Mouse (Mus musculus): ENCODE results near the gene Pnck. TPM values are rescaled to one million over a fixed set of nuclear protein-coding genes. Genes with fewer than 3 reads are reported as not detected.
A peak's percentile ranks its signal among the peaks of the same experiment; 100 is the strongest.

The Pnck gene
- polyA plus RNA-seq, 1 experiment from 2014 or later, result 13.1 TPM

- H3K4me2 ChIP-seq (ENCODE audit: low read depth, severe bottlenecking), result no peak overlapping the region
- ATAC-seq (ENCODE audit: insufficient number of reproducible peaks, low FRiP score, low TSS enrichment, low read depth) (no peak), DNase-seq (ENCODE audit: low spot score) (no peak)
- H3K4me3 ChIP-seq (ENCODE audit: low read depth, low read length), result no peak overlapping the region
- H3K9me3 ChIP-seq (ENCODE audit: control insufficient read depth, low read length), result no peaks in the 10 kb centered on the region
- H3K27ac ChIP-seq (replicated peaks; ENCODE audit: low read depth, low read length), result no peak overlapping the region
- no peaks in the 10 kb centered on the region for H3K27me3 ChIP-seq (ENCODE audit: control insufficient read depth, insufficient read depth, low read length)
- WGBS, result 64% methylated on average over 3 of the region's 3 CpGs
- H3K9ac ChIP-seq (ENCODE audit: low read length), result no peak overlapping the region
- H3K36me3 ChIP-seq (ENCODE audit: control insufficient read depth, insufficient read depth, low read length), result no peaks in the 10 kb centered on the region
- no peaks in the 10 kb centered on the region for H3K4me1 ChIP-seq (ENCODE audit: control insufficient read depth, insufficient read depth, low read length)
Measured at GRCm38 (mm10) chrX:73655529-73655928, 4.4 kb downstream of the Pnck start.

GRCm38 (mm10) chrX:73654177-73654576 is 5.7 kb downstream of the Pnck start:
- DNase-seq (ENCODE audit: low spot score) (peak; percentile 81), ATAC-seq (ENCODE audit: insufficient number of reproducible peaks, low FRiP score, low TSS enrichment, low read depth) (no peak; the same call in 1 of the 2 replicates)
- no peaks in the 10 kb centered on the region for H3K36me3 ChIP-seq (ENCODE audit: control insufficient read depth, insufficient read depth, low read length)
- WGBS, result 14% methylated on average over 6 of the region's 6 CpGs
- H3K27me3 ChIP-seq (ENCODE audit: control insufficient read depth, insufficient read depth, low read length), result no peaks in the 10 kb centered on the region
- no peak overlapping the region for H3K4me3 ChIP-seq (ENCODE audit: low read depth, low read length)
- no peak overlapping the region for H3K27ac ChIP-seq (replicated peaks; ENCODE audit: low read depth, low read length)
- H3K4me2 ChIP-seq (ENCODE audit: low read depth, severe bottlenecking), result no peak overlapping the region
- no peaks in the 10 kb centered on the region for H3K4me1 ChIP-seq (ENCODE audit: control insufficient read depth, insufficient read depth, low read length)
- H3K9ac ChIP-seq (ENCODE audit: low read length), result no peak overlapping the region
- no peaks in the 10 kb centered on the region for H3K9me3 ChIP-seq (ENCODE audit: control insufficient read depth, low read length)

GRCm38 (mm10) chrX:73653392-73653791 is 6.5 kb downstream of the Pnck start:
- H3K4me2 ChIP-seq (ENCODE audit: low read depth, severe bottlenecking), result no peak overlapping the region
- no peak overlapping the region for H3K27ac ChIP-seq (replicated peaks; ENCODE audit: low read depth, low read length)
- H3K27me3 ChIP-seq (ENCODE audit: control insufficient read depth, insufficient read depth, low read length), result no peaks in the 10 kb centered on the region
- H3K4me1 ChIP-seq (ENCODE audit: control insufficient read depth, insufficient read depth, low read length), result no peaks in the 10 kb centered on the region
- H3K4me3 ChIP-seq (ENCODE audit: low read depth, low read length), result no peak overlapping the region
- WGBS, result 79% methylated on average over 6 of the region's 6 CpGs
- H3K9ac ChIP-seq (ENCODE audit: low read length), result no peak overlapping the region
- ATAC-seq (ENCODE audit: insufficient number of reproducible peaks, low FRiP score, low TSS enrichment, low read depth), result no peak
- no peaks in the 10 kb centered on the region for H3K9me3 ChIP-seq (ENCODE audit: control insufficient read depth, low read length)
- no peaks in the 10 kb centered on the region for H3K36me3 ChIP-seq (ENCODE audit: control insufficient read depth, insufficient read depth, low read length)
- no peak for DNase-seq (ENCODE audit: low spot score)

GRCm38 (mm10) chrX:73650869-73651268 is 9.0 kb downstream of the Pnck start:
- no peak overlapping the region for H3K27ac ChIP-seq (replicated peaks; ENCODE audit: low read depth, low read length)
- no peaks in the 10 kb centered on the region for H3K4me1 ChIP-seq (ENCODE audit: control insufficient read depth, insufficient read depth, low read length)
- no peak overlapping the region for H3K4me3 ChIP-seq (ENCODE audit: low read depth, low read length)
- no peak for DNase-seq (ENCODE audit: low spot score)
- no peaks in the 10 kb centered on the region for H3K36me3 ChIP-seq (ENCODE audit: control insufficient read depth, insufficient read depth, low read length)
- no peak overlapping the region for H3K4me2 ChIP-seq (ENCODE audit: low read depth, severe bottlenecking)
- ATAC-seq (ENCODE audit: insufficient number of reproducible peaks, low FRiP score, low TSS enrichment, low read depth), result no peak
- no peaks in the 10 kb centered on the region for H3K9me3 ChIP-seq (ENCODE audit: control insufficient read depth, low read length)
- H3K9ac ChIP-seq (ENCODE audit: low read length), result no peak overlapping the region
- WGBS, result 78% methylated on average over 3 of the region's 3 CpGs
- no peaks in the 10 kb centered on the region for H3K27me3 ChIP-seq (ENCODE audit: control insufficient read depth, insufficient read depth, low read length)

- WGBS, result 38% methylated on average over 4 of the region's 4 CpGs
- ATAC-seq (ENCODE audit: insufficient number of reproducible peaks, low FRiP score, low TSS enrichment, low read depth), result no peak
Measured at GRCm38 (mm10) chrX:73645121-73645520, 14.8 kb downstream of the Pnck start.

GRCm38 (mm10) chrX:73639901-73640469 is 19.9 kb downstream of the Pnck start:
- H3K9me3 ChIP-seq (ENCODE audit: control insufficient read depth, low read length), result no peaks in the 10 kb centered on the region; the same call in 1 of the 2 replicates
- peak; percentile 42 for DNase-seq (ENCODE audit: low spot score)
- no peak overlapping the region for H3K27ac ChIP-seq (replicated peaks; ENCODE audit: low read depth, low read length)
- peaks cover 20% of the 10 kb centered on the region for H3K27me3 ChIP-seq (ENCODE audit: control insufficient read depth, insufficient read depth, low read length)
- no peaks in the 10 kb centered on the region for H3K36me3 ChIP-seq (ENCODE audit: control insufficient read depth, insufficient read depth, low read length)
- no peak for ATAC-seq (ENCODE audit: insufficient number of reproducible peaks, low FRiP score, low TSS enrichment, low read depth)
- peak overlapping the region; percentile 67 for H3K9ac ChIP-seq (ENCODE audit: low read length)
- WGBS, result 21% methylated on average over 41 of the region's 41 CpGs
- H3K4me3 ChIP-seq (ENCODE audit: low read depth, low read length), result peak overlapping the region; percentile 42
- H3K4me2 ChIP-seq (ENCODE audit: low read depth, severe bottlenecking), result peak overlapping the region; percentile 60
- no peaks in the 10 kb centered on the region for H3K4me1 ChIP-seq (ENCODE audit: control insufficient read depth, insufficient read depth, low read length)

More at GRCm38 (mm10) chrX:73645121-73645520, 14.8 kb downstream of the Pnck start:
- no peak for DNase-seq (ENCODE audit: low spot score)
- H3K9ac ChIP-seq (ENCODE audit: low read length), result no peak overlapping the region
- no peaks in the 10 kb centered on the region for H3K36me3 ChIP-seq (ENCODE audit: control insufficient read depth, insufficient read depth, low read length)
- no peak overlapping the region for H3K27ac ChIP-seq (replicated peaks; ENCODE audit: low read depth, low read length)
- H3K27me3 ChIP-seq (ENCODE audit: control insufficient read depth, insufficient read depth, low read length), result no peaks in the 10 kb centered on the region
- no peak overlapping the region for H3K4me2 ChIP-seq (ENCODE audit: low read depth, severe bottlenecking)
- H3K9me3 ChIP-seq (ENCODE audit: control insufficient read depth, low read length), result no peaks in the 10 kb centered on the region; the same call in 1 of the 2 replicates
- H3K4me1 ChIP-seq (ENCODE audit: control insufficient read depth, insufficient read depth, low read length), result no peaks in the 10 kb centered on the region
- no peak overlapping the region for H3K4me3 ChIP-seq (ENCODE audit: low read depth, low read length)

GRCm38 (mm10) chrX:73639255-73639675 is 20.7 kb downstream of the Pnck start, which contains the start of gene Dusp9:
Dusp9 (plus strand) TSS chrX:73639419.
- Histone ChIP-seq H3K4me3 (ENCODE audit: low read depth, low read length) (peak within 1 kb of the TSS; percentile 42), H3K27ac (replicated peaks; ENCODE audit: low read depth, low read length) (no peak within 1 kb of the TSS), H3K9me3 (ENCODE audit: control insufficient read depth, low read length) (no peaks in the 10 kb centered on the region; the same call in 1 of the 2 replicates), H3K9ac (ENCODE audit: low read length) (peak within 1 kb of the TSS; percentile 67), H3K27me3 (ENCODE audit: control insufficient read depth, insufficient read depth, low read length) (peaks cover 20% of the 10 kb centered on the region), H3K4me2 (ENCODE audit: low read depth, severe bottlenecking) (peak within 1 kb of the TSS; percentile 60), H3K4me1 (ENCODE audit: control insufficient read depth, insufficient read depth, low read length) (no peaks in the 10 kb centered on the region), H3K36me3 (ENCODE audit: control insufficient read depth, insufficient read depth, low read length) (no peaks in the 10 kb centered on the region)
- DNase-seq (ENCODE audit: low spot score), result peak; percentile 72
- ATAC-seq (ENCODE audit: insufficient number of reproducible peaks, low FRiP score, low TSS enrichment, low read depth), result peak; percentile 72
- 18% methylated on average over 27 of the region's 28 CpGs for WGBS

GRCm38 (mm10) chrX:73637415-73637814 is 22.5 kb downstream of the Pnck start:
- Histone ChIP-seq H3K36me3 (ENCODE audit: control insufficient read depth, insufficient read depth, low read length) (no peaks in the 10 kb centered on the region), H3K4me2 (ENCODE audit: low read depth, severe bottlenecking) (peak overlapping the region; percentile 38), H3K4me1 (ENCODE audit: control insufficient read depth, insufficient read depth, low read length) (no peaks in the 10 kb centered on the region), H3K27ac (replicated peaks; ENCODE audit: low read depth, low read length) (no peak overlapping the region), H3K9me3 (ENCODE audit: control insufficient read depth, low read length) (no peaks in the 10 kb centered on the region; the same call in 1 of the 2 replicates), H3K27me3 (ENCODE audit: control insufficient read depth, insufficient read depth, low read length) (peaks cover 20% of the 10 kb centered on the region), H3K9ac (ENCODE audit: low read length) (no peak overlapping the region), H3K4me3 (ENCODE audit: low read depth, low read length) (no peak overlapping the region)
- ATAC-seq (ENCODE audit: insufficient number of reproducible peaks, low FRiP score, low TSS enrichment, low read depth) (no peak), DNase-seq (ENCODE audit: low spot score) (peak; percentile 31)
- WGBS, result 11% methylated on average over 18 of the region's 19 CpGs

GRCm38 (mm10) chrX:73635425-73635824 is 24.5 kb downstream of the Pnck start:
- H3K36me3 ChIP-seq (ENCODE audit: control insufficient read depth, insufficient read depth, low read length), result no peaks in the 10 kb centered on the region
- H3K27me3 ChIP-seq (ENCODE audit: control insufficient read depth, insufficient read depth, low read length), result peaks cover 20% of the 10 kb centered on the region
- WGBS, result 27% methylated on average over 18 of the region's 19 CpGs
- H3K4me1 ChIP-seq (ENCODE audit: control insufficient read depth, insufficient read depth, low read length), result no peaks in the 10 kb centered on the region
- H3K27ac ChIP-seq (replicated peaks; ENCODE audit: low read depth, low read length), result no peak overlapping the region
- peak overlapping the region; percentile 37 for H3K4me2 ChIP-seq (ENCODE audit: low read depth, severe bottlenecking)
- no peak overlapping the region for H3K4me3 ChIP-seq (ENCODE audit: low read depth, low read length)
- ATAC-seq (ENCODE audit: insufficient number of reproducible peaks, low FRiP score, low TSS enrichment, low read depth), result no peak
- no peak overlapping the region for H3K9ac ChIP-seq (ENCODE audit: low read length)
- peak; percentile 43 for DNase-seq (ENCODE audit: low spot score)
- H3K9me3 ChIP-seq (ENCODE audit: control insufficient read depth, low read length), result no peaks in the 10 kb centered on the region; the same call in 1 of the 2 replicates

All from limb, embryonic 11.5 days (tissue).